Mouse (Mus musculus) liver, adult 2 months (tissue): ENCODE results near the gene Rarg. TPM values are rescaled to one million over a fixed set of nuclear protein-coding genes. Genes with fewer than 3 reads are reported as not detected.
A peak's percentile ranks its signal among the peaks of the same experiment; 100 is the strongest.

ENCODE experiments used
- DNase-seq: peaks from one replicate; pipeline ENCODE4 v3.0.0-alpha.2; 2011; ENCODE audit warnings: low read depth, low spot score; ENCODE audit errors: extremely low read depth
- H3K27ac ChIP-seq: fragments of 200-500 bp; replicated peaks from 2 replicates; pipeline ENCODE4 v1.5.1; 2012; ENCODE audit warnings: low read depth, mild to moderate bottlenecking, control low read depth, inconsistent platforms, low read length; ENCODE audit not compliant: insufficient read depth
- H3K27me3 ChIP-seq: fragments of 200-500 bp; 2 replicates; pipeline ENCODE4 v1.6.1; 2012; ENCODE audit warnings: mild to moderate bottlenecking, moderate library complexity, low read length, inconsistent platforms; ENCODE audit not compliant: control insufficient read depth, insufficient read depth
- H3K36me3 ChIP-seq: fragments of 200-500 bp; 2 replicates; pipeline ENCODE4 v1.6.1; 2012; ENCODE audit warnings: low read length, inconsistent platforms; ENCODE audit not compliant: control insufficient read depth, insufficient read depth
- H3K4me1 ChIP-seq: fragments of 200-500 bp; 2 replicates; pipeline ENCODE4 v1.6.1; 2011; ENCODE audit warnings: low read length; ENCODE audit not compliant: control insufficient read depth, insufficient read depth
- H3K4me3 ChIP-seq: fragments of 200-500 bp; 2 replicates; pipeline ENCODE4 v1.5.1; 2011; ENCODE audit warnings: low read depth, mild to moderate bottlenecking, control low read depth, low read length, moderate library complexity; ENCODE audit not compliant: insufficient read depth
- H3K79me2 ChIP-seq: fragments of 200-500 bp; 2 replicates; pipeline ENCODE4 v1.6.1; 2012; ENCODE audit warnings: inconsistent platforms, mild to moderate bottlenecking, low read length, moderate library complexity; ENCODE audit not compliant: control insufficient read depth, insufficient read depth
- H3K9ac ChIP-seq: fragments of 200-500 bp; 2 replicates; pipeline ENCODE4 v1.6.1; 2012; ENCODE audit warnings: low read depth, mild to moderate bottlenecking, control low read depth, inconsistent platforms, low read length
- CTCF ChIP-seq: fragments of 200-500 bp; IDR thresholded peaks from 2 replicates; pipeline ENCODE4 v1.5.1; 2011; ENCODE audit warnings: low read depth, low read length, control low read depth
- POLR2A ChIP-seq: fragments of 200-500 bp; IDR thresholded peaks from 2 replicates; pipeline ENCODE4 v1.6.1; 2011; ENCODE audit warnings: low read length, control low read depth; ENCODE audit not compliant: insufficient read depth; ENCODE audit errors: extremely low read depth
- WGBS: fragments of 180-500 bp; shearing (Covaris S2); methylation state at CpG from one replicate; pipeline ENCODE4 v1.1.7; 2018; 5-methylcytosine and 5-hydroxymethylcytosine counted together
- polyA plus RNA-seq: library from polyadenylated mRNA; depleted of rRNA; stranded (reverse); fragments of >200 nt; gene quantifications from 2 replicates; pipeline ENCODE4 v1.2.3, GENCODE M21; 2012
- total RNA-seq: library from RNA; depleted of rRNA; stranded (reverse); fragments of >200 nt; gene quantifications from 2 replicates; pipeline ENCODE4 v1.2.3, GENCODE M21; 2014

Rarg gene
- total and polyA plus RNA-seq, 2 experiments, result 1.5 to 6.0 TPM

GRCm38 (mm10) chr15:102195373-102195772 is 61.9 kb downstream of the Rarg start:
- WGBS, result 50% methylated on average over 4 of the region's 4 CpGs
- DNase-seq, result no peak
- Histone ChIP-seq H3K9ac (no peak overlapping the region), H3K27me3 (no peaks in the 10 kb centered on the region), H3K4me1 (peaks cover 39% of the 10 kb centered on the region), H3K36me3 (no peaks in the 10 kb centered on the region), H3K4me3 (no peak overlapping the region), H3K27ac (no peak overlapping the region), H3K79me2 (no peaks in the 10 kb centered on the region)
- TF ChIP-seq POLR2A, result no peak
- TF ChIP-seq CTCF, result no peak

GRCm38 (mm10) chr15:102194439-102194838 is 62.9 kb downstream of the Rarg start:
- peaks cover 45% of the 10 kb centered on the region for H3K4me1 ChIP-seq
- TF ChIP-seq POLR2A, result no peak
- TF ChIP-seq CTCF, result no peak
- no peak overlapping the region for H3K4me3 ChIP-seq
- no peaks in the 10 kb centered on the region for H3K79me2 ChIP-seq
- peak overlapping the region; percentile 61 for H3K27ac ChIP-seq
- no peaks in the 10 kb centered on the region for H3K27me3 ChIP-seq
- WGBS, result 12% methylated on average over 4 of the region's 4 CpGs
- peak; percentile 80 for DNase-seq
- H3K36me3 ChIP-seq, result no peaks in the 10 kb centered on the region
- H3K9ac ChIP-seq, result no peak overlapping the region

- no peaks in the 10 kb centered on the region for H3K27me3 ChIP-seq
- no peaks in the 10 kb centered on the region for H3K36me3 ChIP-seq
- peak; percentile 86 for DNase-seq
- no peak overlapping the region for H3K9ac ChIP-seq
- H3K4me3 ChIP-seq, result no peak overlapping the region
- H3K27ac ChIP-seq, result peak overlapping the region; percentile 55
- 22% methylated on average over 4 of the region's 4 CpGs for WGBS
- TF ChIP-seq CTCF (no peak), POLR2A (no peak)
- peaks cover 42% of the 10 kb centered on the region for H3K4me1 ChIP-seq
- H3K79me2 ChIP-seq, result peaks cover 1% of the 10 kb centered on the region; the same call in 1 of the 2 replicates
Measured at GRCm38 (mm10) chr15:102193652-102194051, 63.7 kb downstream of the Rarg start.

GRCm38 (mm10) chr15:102192820-102193386 is 64.4 kb downstream of the Rarg start:
- Histone ChIP-seq H3K4me1 (peaks cover 42% of the 10 kb centered on the region), H3K27me3 (no peaks in the 10 kb centered on the region), H3K9ac (no peak overlapping the region), H3K36me3 (no peaks in the 10 kb centered on the region), H3K4me3 (no peak overlapping the region), H3K27ac (peak overlapping the region; percentile 67; the same call in 1 of the 2 replicates), H3K79me2 (peaks cover 9% of the 10 kb centered on the region; the same call in 1 of the 2 replicates)
- DNase-seq, result no peak
- WGBS, result 14% methylated on average over 5 of the region's 5 CpGs
- TF ChIP-seq CTCF (no peak), POLR2A (no peak)

GRCm38 (mm10) chr15:102192271-102192812 is 65.0 kb downstream of the Rarg start:
- no peaks in the 10 kb centered on the region for H3K27me3 ChIP-seq
- H3K79me2 ChIP-seq, result peaks cover 14% of the 10 kb centered on the region; the same call in 1 of the 2 replicates
- WGBS, result 50% methylated on average over 7 of the region's 7 CpGs
- TF ChIP-seq POLR2A, result no peak
- no peak for TF ChIP-seq CTCF
- H3K4me3 ChIP-seq, result no peak overlapping the region
- peaks cover 42% of the 10 kb centered on the region for H3K4me1 ChIP-seq
- no peaks in the 10 kb centered on the region for H3K36me3 ChIP-seq
- H3K9ac ChIP-seq, result no peak overlapping the region
- DNase-seq, result no peak
- H3K27ac ChIP-seq, result peak overlapping the region; percentile 67; the same call in 1 of the 2 replicates

- 23% methylated on average over 7 of the region's 7 CpGs for WGBS
- DNase-seq, result no peak
- peaks cover 16% of the 10 kb centered on the region; the same call in 1 of the 2 replicates for H3K79me2 ChIP-seq
- H3K36me3 ChIP-seq, result no peaks in the 10 kb centered on the region
- no peak overlapping the region for H3K4me3 ChIP-seq
- no peaks in the 10 kb centered on the region for H3K27me3 ChIP-seq
- peaks cover 42% of the 10 kb centered on the region for H3K4me1 ChIP-seq
- no peak overlapping the region for H3K9ac ChIP-seq
- peak overlapping the region; percentile 67 for H3K27ac ChIP-seq
- no peak for TF ChIP-seq POLR2A
- TF ChIP-seq CTCF, result no peak
Measured at GRCm38 (mm10) chr15:102191699-102192098, 65.6 kb downstream of the Rarg start.
